Mouse (Mus musculus): ENCODE measurements at regions not wholly inside any gene's neighbourhood (a gene's known extent, or its start where the extent isn't known, plus 50 kb on each side); places are given as distances from the start of the nearest gene placed in this dataset.

DNA sequence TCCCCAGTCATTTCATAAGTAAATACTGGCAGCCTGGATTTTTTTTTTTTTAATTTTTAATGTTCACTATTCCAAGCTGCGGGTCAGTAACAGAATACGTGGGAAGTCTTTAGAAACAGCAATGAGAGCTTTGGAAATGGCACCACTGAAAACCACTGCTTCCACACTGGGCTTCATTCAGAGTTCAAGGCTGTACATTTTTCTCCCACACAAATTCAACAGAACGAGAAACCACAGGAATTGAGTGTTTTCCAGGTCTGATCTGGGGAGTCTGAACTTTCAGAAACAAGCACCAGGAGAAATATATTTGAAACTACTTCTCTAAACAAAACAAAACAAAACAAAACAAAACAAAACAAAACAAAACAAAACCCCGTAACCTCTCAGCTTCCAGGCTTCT lies 289.1 kb upstream of the Zfp703 start:
- no peak overlapping the region for H3K27ac ChIP-seq (replicated peaks; ENCODE audit: low read depth, low read length)

DNA sequence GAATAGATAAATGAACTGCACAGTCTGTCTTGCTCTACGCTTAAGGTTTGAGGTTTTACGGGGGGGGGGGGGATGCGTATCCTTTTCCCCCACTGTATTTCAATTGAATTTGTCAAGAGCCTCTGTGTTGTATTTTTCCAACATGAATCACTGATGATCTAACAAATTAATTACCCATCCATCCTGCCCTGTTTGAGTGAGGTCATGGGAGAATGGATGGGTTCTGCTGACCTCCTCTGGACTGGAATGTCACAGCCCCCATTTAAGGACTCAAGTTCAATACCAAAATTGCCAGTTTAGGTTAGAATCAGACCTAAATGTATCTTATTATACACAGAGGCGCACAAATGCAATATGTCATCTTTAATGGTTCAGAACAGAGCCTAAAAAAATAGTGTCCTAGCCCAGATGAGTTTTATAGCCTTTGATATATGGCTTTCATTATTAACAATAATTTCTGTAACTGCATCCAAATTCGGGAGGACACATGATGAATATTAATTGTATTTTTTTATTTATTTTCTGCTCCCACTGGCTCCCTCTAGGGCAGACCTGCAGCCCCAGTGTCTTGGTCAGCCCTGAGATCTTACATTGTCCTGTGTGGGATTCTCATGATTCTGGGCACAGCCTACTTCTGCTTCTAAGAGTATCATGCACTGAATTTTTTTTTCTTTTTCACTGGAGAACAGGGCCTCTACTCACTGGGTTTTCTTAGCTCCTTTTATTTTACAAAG lies 288.2 kb upstream of the Zfp703 start:
- H3K4me2 ChIP-seq (ENCODE audit: low read depth, low read length): no peak overlapping the region
- no peaks in the 10 kb centered on the region for H3K36me3 ChIP-seq (replicated peaks; ENCODE audit: control insufficient read depth, insufficient read depth, low read depth, low read length)
- ATAC-seq (replicated peaks; ENCODE audit: insufficient number of reproducible peaks, low FRiP score, low TSS enrichment, low read depth): no peak
- no peak overlapping the region for H3K27ac ChIP-seq (replicated peaks; ENCODE audit: low read depth, low read length)
- H3K9ac ChIP-seq (replicated peaks; ENCODE audit: low read length): no peak overlapping the region
- no peaks in the 10 kb centered on the region for H3K27me3 ChIP-seq (ENCODE audit: control insufficient read depth, insufficient read depth, low read length)
- no peak for DNase-seq (ENCODE audit: low spot score)
- WGBS: 77% methylated on average over 5 of the region's 5 CpGs
- no peaks in the 10 kb centered on the region for H3K9me3 ChIP-seq (replicated peaks; ENCODE audit: control insufficient read depth, low read length)
- no peak overlapping the region for H3K4me3 ChIP-seq (ENCODE audit: low read depth, low read length)
- H3K4me1 ChIP-seq (ENCODE audit: control insufficient read depth, insufficient read depth, low read length): no peaks in the 10 kb centered on the region; the same call in 1 of the 2 replicates

More for the DNA sequence above, 289.1 kb upstream of the Zfp703 start:
- Histone ChIP-seq H3K4me1 (ENCODE audit: control insufficient read depth, insufficient read depth, low read length) (no peaks in the 10 kb centered on the region; the same call in 1 of the 2 replicates), H3K4me2 (ENCODE audit: low read depth, low read length) (no peak overlapping the region), H3K27me3 (ENCODE audit: control insufficient read depth, insufficient read depth, low read length) (no peaks in the 10 kb centered on the region), H3K9ac (replicated peaks; ENCODE audit: low read length) (no peak overlapping the region), H3K9me3 (replicated peaks; ENCODE audit: control insufficient read depth, low read length) (no peaks in the 10 kb centered on the region), H3K4me3 (ENCODE audit: low read depth, low read length) (no peak overlapping the region), H3K36me3 (replicated peaks; ENCODE audit: control insufficient read depth, insufficient read depth, low read depth, low read length) (no peaks in the 10 kb centered on the region)
- no peak for ATAC-seq (replicated peaks; ENCODE audit: insufficient number of reproducible peaks, low FRiP score, low TSS enrichment, low read depth)
- WGBS: 75% methylated on average over 4 of the region's 4 CpGs
- no peak for DNase-seq (ENCODE audit: low spot score)

DNA sequence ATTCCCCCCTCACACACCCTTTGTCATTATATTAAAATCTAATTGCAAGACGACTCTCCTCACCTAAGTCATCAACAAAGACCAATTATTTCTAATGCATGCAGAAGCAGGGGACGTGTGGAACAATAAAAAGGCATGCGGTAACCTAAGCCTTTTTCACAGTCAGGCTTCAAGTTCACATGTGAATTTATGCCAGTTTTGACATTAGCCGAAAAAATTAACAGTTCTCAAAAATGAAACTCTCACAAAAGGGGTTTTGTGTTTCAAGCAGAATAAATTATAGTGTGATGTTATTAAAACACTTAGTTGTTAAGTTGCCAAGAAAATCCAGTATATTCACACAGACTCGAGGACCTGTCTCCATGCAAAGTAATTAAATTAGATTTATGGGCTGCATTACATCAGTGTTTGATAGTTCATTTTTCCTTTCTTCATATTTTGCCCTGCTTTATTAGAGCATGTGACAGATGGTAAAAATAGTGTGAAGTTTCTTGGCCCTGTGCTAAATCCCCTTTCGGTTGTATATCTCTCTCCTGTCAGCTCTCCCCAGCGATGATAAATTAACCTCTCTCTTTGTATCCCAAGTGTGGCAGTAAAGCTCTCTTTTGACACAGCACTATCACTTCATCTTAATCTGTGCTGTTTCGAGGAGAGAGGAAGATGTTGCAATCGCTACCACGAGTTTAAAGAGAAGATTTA lies 287.5 kb upstream of the Zfp703 start:
- no peaks in the 10 kb centered on the region; the same call in 1 of the 2 replicates for H3K4me1 ChIP-seq (ENCODE audit: control insufficient read depth, insufficient read depth, low read length)
- H3K4me3 ChIP-seq (ENCODE audit: low read depth, low read length): no peak overlapping the region
- no peak for DNase-seq (ENCODE audit: low spot score)
- 60% methylated on average over 10 of the region's 10 CpGs for WGBS
- no peaks in the 10 kb centered on the region for H3K27me3 ChIP-seq (ENCODE audit: control insufficient read depth, insufficient read depth, low read length)
- no peak for ATAC-seq (replicated peaks; ENCODE audit: insufficient number of reproducible peaks, low FRiP score, low TSS enrichment, low read depth)
- H3K4me2 ChIP-seq (ENCODE audit: low read depth, low read length): no peak overlapping the region
- H3K27ac ChIP-seq (replicated peaks; ENCODE audit: low read depth, low read length): no peak overlapping the region
- H3K9ac ChIP-seq (replicated peaks; ENCODE audit: low read length): no peak overlapping the region
- no peaks in the 10 kb centered on the region for H3K36me3 ChIP-seq (replicated peaks; ENCODE audit: control insufficient read depth, insufficient read depth, low read depth, low read length)
- H3K9me3 ChIP-seq (replicated peaks; ENCODE audit: control insufficient read depth, low read length): no peaks in the 10 kb centered on the region

DNA sequence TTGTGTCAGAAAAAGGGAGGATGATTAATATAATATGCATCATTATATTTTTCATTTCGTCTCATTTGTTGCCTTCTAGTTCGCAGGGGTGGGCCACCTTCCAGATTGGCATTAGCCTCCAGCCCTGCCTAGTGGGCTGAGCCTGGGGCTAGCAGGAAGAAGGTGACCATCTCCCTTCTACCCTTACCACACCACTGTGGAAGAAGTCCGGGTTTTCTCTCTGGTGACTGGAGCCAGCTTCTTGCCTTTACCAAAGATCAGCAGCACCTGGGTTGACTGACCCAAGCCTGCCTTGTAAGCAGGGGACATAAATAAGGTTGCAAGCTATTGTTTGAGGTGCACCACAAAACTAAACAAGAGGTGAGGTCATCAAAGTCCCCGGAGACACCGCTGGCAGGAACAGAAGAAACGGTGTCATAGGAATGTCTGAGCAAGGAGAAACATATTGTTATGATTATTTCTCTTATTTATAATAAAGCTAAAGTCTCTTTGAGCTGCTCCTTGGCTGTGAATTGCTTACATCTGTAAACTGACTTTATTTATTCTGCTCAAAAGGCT lies 286.9 kb upstream of the Zfp703 start:
- H3K27ac ChIP-seq (replicated peaks; ENCODE audit: low read depth, low read length): no peak overlapping the region
- H3K4me1 ChIP-seq (ENCODE audit: control insufficient read depth, insufficient read depth, low read length): no peaks in the 10 kb centered on the region; the same call in 1 of the 2 replicates
- DNase-seq (ENCODE audit: low spot score) (no peak), ATAC-seq (replicated peaks; ENCODE audit: insufficient number of reproducible peaks, low FRiP score, low TSS enrichment, low read depth) (no peak)
- H3K4me3 ChIP-seq (ENCODE audit: low read depth, low read length): no peak overlapping the region
- H3K9me3 ChIP-seq (replicated peaks; ENCODE audit: control insufficient read depth, low read length): no peaks in the 10 kb centered on the region
- 73% methylated on average over 6 of the region's 6 CpGs for WGBS
- H3K9ac ChIP-seq (replicated peaks; ENCODE audit: low read length): no peak overlapping the region
- H3K27me3 ChIP-seq (ENCODE audit: control insufficient read depth, insufficient read depth, low read length): no peaks in the 10 kb centered on the region
- no peak overlapping the region for H3K4me2 ChIP-seq (ENCODE audit: low read depth, low read length)
- no peaks in the 10 kb centered on the region for H3K36me3 ChIP-seq (replicated peaks; ENCODE audit: control insufficient read depth, insufficient read depth, low read depth, low read length)

DNA sequence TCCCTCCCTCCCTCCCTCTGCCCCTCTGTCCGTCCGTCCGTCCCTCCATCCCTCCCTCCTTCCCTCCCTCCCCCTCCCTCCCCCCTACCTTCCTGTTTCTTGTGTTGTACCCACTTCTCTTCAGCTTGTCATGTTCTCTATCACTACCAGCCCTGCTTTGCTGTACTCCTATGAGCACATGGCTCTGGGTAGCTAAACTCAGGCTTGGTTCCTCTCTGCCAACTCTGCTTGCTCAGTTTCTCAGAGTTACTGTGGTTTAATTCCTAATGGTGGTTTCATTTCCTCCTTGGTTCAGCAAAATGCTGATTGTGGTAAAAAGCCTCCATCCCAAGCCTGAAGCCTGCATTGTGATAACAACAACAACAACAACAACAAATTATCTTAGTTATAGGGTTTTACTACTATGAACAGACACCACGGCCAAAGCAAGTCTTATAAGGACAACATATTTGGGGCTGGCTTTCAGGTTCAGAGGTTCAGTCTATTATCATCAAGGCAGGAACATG lies 279.5 kb upstream of the Zfp703 start:
- no peaks in the 10 kb centered on the region for H3K36me3 ChIP-seq (replicated peaks; ENCODE audit: control insufficient read depth, insufficient read depth, low read depth, low read length)
- H3K9ac ChIP-seq (replicated peaks; ENCODE audit: low read length): no peak overlapping the region
- no peak overlapping the region for H3K27ac ChIP-seq (replicated peaks; ENCODE audit: low read depth, low read length)
- no peak for DNase-seq (ENCODE audit: low spot score)
- no peaks in the 10 kb centered on the region for H3K27me3 ChIP-seq (ENCODE audit: control insufficient read depth, insufficient read depth, low read length)
- no peaks in the 10 kb centered on the region for H3K9me3 ChIP-seq (replicated peaks; ENCODE audit: control insufficient read depth, low read length)
- no peaks in the 10 kb centered on the region for H3K4me1 ChIP-seq (ENCODE audit: control insufficient read depth, insufficient read depth, low read length)
- 93% methylated on average over 1 of the region's 4 CpGs for WGBS
- H3K4me3 ChIP-seq (ENCODE audit: low read depth, low read length): no peak overlapping the region
- ATAC-seq (replicated peaks; ENCODE audit: insufficient number of reproducible peaks, low FRiP score, low TSS enrichment, low read depth): no peak
- no peak overlapping the region for H3K4me2 ChIP-seq (ENCODE audit: low read depth, low read length)

DNA sequence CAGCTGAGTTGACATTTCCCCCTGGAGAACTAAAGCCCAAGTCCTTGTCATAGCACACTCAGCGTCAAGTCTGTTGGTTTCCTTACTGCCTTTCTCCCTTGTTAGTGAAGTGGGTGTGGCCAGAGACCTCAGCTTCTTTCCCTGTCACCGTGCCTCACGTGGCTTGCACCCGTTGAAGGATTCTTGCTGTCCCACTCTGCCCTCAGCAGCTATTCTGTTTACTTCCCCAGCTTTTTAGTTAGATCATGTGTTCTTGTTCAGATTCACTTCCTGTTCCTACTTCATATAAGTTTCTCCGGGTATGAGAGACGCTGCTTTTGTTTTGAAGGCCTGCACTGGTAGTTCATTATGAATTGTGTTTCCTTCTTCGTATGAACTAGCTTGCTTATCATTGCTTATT lies 278.5 kb upstream of the Zfp703 start:
- no peak overlapping the region for H3K9ac ChIP-seq (replicated peaks; ENCODE audit: low read length)
- DNase-seq (ENCODE audit: low spot score): no peak
- 64% methylated on average over 7 of the region's 7 CpGs for WGBS
- H3K36me3 ChIP-seq (replicated peaks; ENCODE audit: control insufficient read depth, insufficient read depth, low read depth, low read length): no peaks in the 10 kb centered on the region
- no peak for ATAC-seq (replicated peaks; ENCODE audit: insufficient number of reproducible peaks, low FRiP score, low TSS enrichment, low read depth)
- H3K27me3 ChIP-seq (ENCODE audit: control insufficient read depth, insufficient read depth, low read length): no peaks in the 10 kb centered on the region
- no peak overlapping the region for H3K4me2 ChIP-seq (ENCODE audit: low read depth, low read length)
- no peaks in the 10 kb centered on the region for H3K4me1 ChIP-seq (ENCODE audit: control insufficient read depth, insufficient read depth, low read length)
- H3K27ac ChIP-seq (replicated peaks; ENCODE audit: low read depth, low read length): no peak overlapping the region
- H3K4me3 ChIP-seq (ENCODE audit: low read depth, low read length): no peak overlapping the region
- H3K9me3 ChIP-seq (replicated peaks; ENCODE audit: control insufficient read depth, low read length): no peaks in the 10 kb centered on the region

DNA sequence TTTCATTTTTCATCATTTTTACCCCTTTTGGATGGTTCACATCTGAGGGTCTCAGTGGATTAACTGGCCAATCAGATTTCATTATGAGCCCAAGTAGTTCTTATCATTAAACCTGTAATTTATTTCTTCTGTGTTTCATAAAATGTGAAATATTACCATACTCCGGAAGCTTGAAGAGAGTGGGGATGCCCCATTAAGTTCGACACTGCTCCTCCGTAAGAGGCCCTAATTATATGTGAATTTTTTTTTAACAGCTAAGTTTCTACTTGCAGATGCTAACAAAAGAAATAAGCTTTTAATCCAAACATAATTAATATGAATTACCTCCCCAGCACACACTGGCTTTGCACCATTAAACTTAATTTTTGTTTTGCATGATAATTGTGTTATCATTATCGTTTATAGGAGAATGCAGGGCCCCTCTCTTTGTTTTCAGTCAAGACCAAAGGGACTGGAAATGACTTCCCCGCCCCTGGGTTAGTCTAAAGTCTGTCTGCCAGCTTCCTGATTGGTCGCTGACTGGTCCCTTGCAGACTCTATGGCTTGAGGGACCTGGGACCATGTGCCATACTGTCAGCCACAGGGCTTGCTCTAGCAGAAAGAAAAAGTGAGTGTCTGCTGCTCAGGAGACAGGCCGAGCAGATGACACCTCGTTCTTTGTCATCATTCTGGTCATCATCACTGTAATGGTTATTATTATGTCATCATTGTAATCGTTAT lies 270.9 kb upstream of the Zfp703 start:
- no peaks in the 10 kb centered on the region for H3K36me3 ChIP-seq (replicated peaks; ENCODE audit: control insufficient read depth, insufficient read depth, low read depth, low read length)
- H3K4me2 ChIP-seq (ENCODE audit: low read depth, low read length): no peak overlapping the region
- DNase-seq (ENCODE audit: low spot score): no peak
- no peaks in the 10 kb centered on the region for H3K27me3 ChIP-seq (ENCODE audit: control insufficient read depth, insufficient read depth, low read length)
- ATAC-seq (replicated peaks; ENCODE audit: insufficient number of reproducible peaks, low FRiP score, low TSS enrichment, low read depth): no peak
- 61% methylated on average over 9 of the region's 9 CpGs for WGBS
- no peak overlapping the region for H3K27ac ChIP-seq (replicated peaks; ENCODE audit: low read depth, low read length)
- H3K4me3 ChIP-seq (ENCODE audit: low read depth, low read length): no peak overlapping the region
- no peaks in the 10 kb centered on the region for H3K9me3 ChIP-seq (replicated peaks; ENCODE audit: control insufficient read depth, low read length)
- H3K9ac ChIP-seq (replicated peaks; ENCODE audit: low read length): no peak overlapping the region
- H3K4me1 ChIP-seq (ENCODE audit: control insufficient read depth, insufficient read depth, low read length): peaks cover 2% of the 10 kb centered on the region; the same call in 1 of the 2 replicates

Measured in embryonic facial prominence, embryonic 11.5 days (tissue).